Mouse (Mus musculus): ENCODE measurements around the gene Gm49403. TPM values are rescaled to one million over a fixed set of nuclear protein-coding genes. Genes with fewer than 3 reads are reported as not detected.
A peak's percentile ranks its signal among the peaks of the same experiment; 100 is the strongest.

Gene Gm49403
- polyA plus RNA-seq, 1 experiment from 2014 or later, result not detected

DNA sequence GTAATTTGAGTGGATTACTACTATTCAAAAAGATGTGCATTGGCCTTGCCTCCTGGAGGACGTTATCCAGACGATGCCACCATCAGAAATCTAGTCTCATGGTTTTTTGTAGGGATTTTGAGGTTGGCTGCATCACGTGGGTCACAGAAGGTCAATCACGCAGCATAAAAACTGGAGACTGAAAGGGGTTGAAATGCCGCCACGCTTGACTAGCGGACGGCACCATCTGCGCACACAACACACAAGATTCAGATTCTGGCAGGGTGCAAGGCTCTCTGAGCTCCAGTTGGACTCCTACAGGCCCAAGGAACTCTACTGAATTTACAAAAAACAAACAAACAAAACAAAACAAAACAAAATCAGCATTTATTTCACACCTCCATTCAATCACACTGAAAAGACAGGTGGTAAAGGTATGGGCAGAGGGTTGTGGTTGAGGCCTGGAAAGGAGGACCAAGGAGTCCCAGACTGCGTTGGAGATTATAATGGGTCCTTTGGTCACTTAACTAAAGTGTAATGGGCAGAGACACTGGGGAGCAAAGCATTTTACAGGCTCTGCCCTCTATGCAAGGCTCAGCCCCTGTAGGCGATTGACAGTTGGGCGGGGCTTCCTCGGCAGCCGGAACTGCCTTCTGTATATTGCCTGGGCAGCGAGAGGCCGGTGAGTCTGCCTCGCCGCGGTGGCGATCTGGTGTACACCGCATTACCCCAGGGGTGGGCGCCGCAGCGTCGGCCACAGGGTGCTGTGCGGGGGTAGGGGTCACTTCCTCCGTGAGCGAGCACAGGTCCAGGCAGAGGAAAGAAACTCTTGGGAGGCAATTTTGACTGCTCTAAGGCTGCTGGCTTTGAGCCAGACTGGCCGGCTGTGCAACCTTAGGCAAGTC lies 43.6 kb upstream of the Gm49403 start:
- H3K9me3 ChIP-seq (ENCODE audit: low read length), result no peaks in the 10 kb centered on the region
- H3K36me3 ChIP-seq (replicated peaks; ENCODE audit: insufficient read depth, low read length), result peaks cover 7% of the 10 kb centered on the region; the same call in 1 of the 2 replicates
- peak; percentile 85 for DNase-seq
- H3K4me2 ChIP-seq (ENCODE audit: low read depth, low read length), result peak overlapping the region; percentile 93
- H3K4me3 ChIP-seq (ENCODE audit: low read depth, low read length), result peak overlapping the region; percentile 69
- TF ChIP-seq EP300 (IDR thresholded peaks at IDR 0.05; ENCODE audit: low read depth) (no peak), CTCF (IDR thresholded peaks at IDR 0.05; ENCODE audit: low read depth) (0 out of 2 replicates have a peak, but pooled peaks have one; percentile 3)
- peak overlapping the region; percentile 71 for H3K27ac ChIP-seq (ENCODE audit: low read depth)
- ATAC-seq, result peak; percentile 68
- peaks cover 32% of the 10 kb centered on the region for H3K4me1 ChIP-seq (ENCODE audit: insufficient read depth)
- H3K9ac ChIP-seq (replicated peaks), result peak overlapping the region; percentile 82
- 27% methylated on average over 29 of the region's 29 CpGs for WGBS (ENCODE audit: insufficient replicate concordance)
- no peaks in the 10 kb centered on the region for H3K27me3 ChIP-seq (ENCODE audit: insufficient read depth, low read length)

DNA sequence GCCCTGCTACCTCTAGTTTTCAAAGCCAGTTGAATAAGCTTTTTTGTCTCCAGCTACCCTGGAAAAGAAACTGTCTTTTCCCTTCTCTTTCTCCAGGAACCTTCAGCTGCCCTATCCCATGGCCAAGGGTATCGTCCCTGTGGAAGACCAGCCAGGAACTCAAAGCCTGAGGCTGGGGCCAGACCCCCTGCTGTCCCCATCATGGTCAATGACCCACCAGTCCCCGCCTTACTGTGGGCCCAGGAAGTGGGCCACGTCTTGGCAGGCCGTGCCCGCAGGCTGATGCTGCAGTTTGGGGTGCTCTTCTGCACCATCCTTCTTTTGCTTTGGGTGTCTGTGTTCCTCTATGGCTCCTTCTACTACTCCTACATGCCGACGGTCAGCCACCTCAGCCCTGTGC lies 42.7 kb upstream of the Gm49403 start:
- H3K4me1 ChIP-seq (ENCODE audit: insufficient read depth), result peaks cover 32% of the 10 kb centered on the region
- DNase-seq, result no peak
- H3K9me3 ChIP-seq (ENCODE audit: low read length), result no peaks in the 10 kb centered on the region
- H3K36me3 ChIP-seq (replicated peaks; ENCODE audit: insufficient read depth, low read length), result peaks cover 5% of the 10 kb centered on the region
- peak overlapping the region; percentile 69 for H3K4me3 ChIP-seq (ENCODE audit: low read depth, low read length)
- ATAC-seq, result no peak
- peak overlapping the region; percentile 82 for H3K9ac ChIP-seq (replicated peaks)
- peak overlapping the region; percentile 71; the same call in 1 of the 2 replicates for H3K27ac ChIP-seq (ENCODE audit: low read depth)
- H3K27me3 ChIP-seq (ENCODE audit: insufficient read depth, low read length), result no peaks in the 10 kb centered on the region
- no peak for TF ChIP-seq CTCF (IDR thresholded peaks at IDR 0.05; ENCODE audit: low read depth)
- WGBS (ENCODE audit: insufficient replicate concordance), result 83% methylated on average over 7 of the region's 7 CpGs
- H3K4me2 ChIP-seq (ENCODE audit: low read depth, low read length), result peak overlapping the region; percentile 93

DNA sequence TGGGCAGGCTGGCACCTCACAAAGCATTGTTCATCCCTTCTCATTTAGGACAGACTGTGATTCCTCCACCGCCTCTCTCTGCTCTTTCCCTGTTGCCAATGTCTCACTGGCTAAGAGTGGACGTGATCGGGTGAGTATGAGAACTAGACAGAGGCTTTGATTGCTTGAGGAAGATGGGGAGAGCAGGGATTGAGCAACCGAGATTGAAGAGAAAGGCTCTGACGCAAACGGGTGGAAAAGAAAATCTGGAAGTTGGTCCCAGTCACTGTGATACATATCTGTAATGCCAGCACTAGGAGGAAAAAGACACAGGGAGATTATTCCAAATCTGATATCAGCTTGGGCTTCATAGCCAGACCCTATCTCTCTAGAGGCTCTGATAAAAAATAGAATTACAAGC lies 40.8 kb upstream of the Gm49403 start:
- ATAC-seq (no peak), DNase-seq (no peak)
- no peak overlapping the region for H3K27ac ChIP-seq (ENCODE audit: low read depth)
- no peak overlapping the region for H3K9ac ChIP-seq (replicated peaks)
- H3K9me3 ChIP-seq (ENCODE audit: low read length), result no peaks in the 10 kb centered on the region
- TF ChIP-seq CTCF (IDR thresholded peaks at IDR 0.05; ENCODE audit: low read depth) (no peak), EP300 (IDR thresholded peaks at IDR 0.05; ENCODE audit: low read depth) (no peak)
- no peaks in the 10 kb centered on the region for H3K27me3 ChIP-seq (ENCODE audit: insufficient read depth, low read length)
- no peak overlapping the region for H3K4me3 ChIP-seq (ENCODE audit: low read depth, low read length)
- H3K36me3 ChIP-seq (replicated peaks; ENCODE audit: insufficient read depth, low read length), result peaks cover 24% of the 10 kb centered on the region
- WGBS (ENCODE audit: insufficient replicate concordance), result 74% methylated on average over 6 of the region's 6 CpGs
- H3K4me2 ChIP-seq (ENCODE audit: low read depth, low read length), result no peak overlapping the region
- H3K4me1 ChIP-seq (ENCODE audit: insufficient read depth), result peaks cover 28% of the 10 kb centered on the region

DNA sequence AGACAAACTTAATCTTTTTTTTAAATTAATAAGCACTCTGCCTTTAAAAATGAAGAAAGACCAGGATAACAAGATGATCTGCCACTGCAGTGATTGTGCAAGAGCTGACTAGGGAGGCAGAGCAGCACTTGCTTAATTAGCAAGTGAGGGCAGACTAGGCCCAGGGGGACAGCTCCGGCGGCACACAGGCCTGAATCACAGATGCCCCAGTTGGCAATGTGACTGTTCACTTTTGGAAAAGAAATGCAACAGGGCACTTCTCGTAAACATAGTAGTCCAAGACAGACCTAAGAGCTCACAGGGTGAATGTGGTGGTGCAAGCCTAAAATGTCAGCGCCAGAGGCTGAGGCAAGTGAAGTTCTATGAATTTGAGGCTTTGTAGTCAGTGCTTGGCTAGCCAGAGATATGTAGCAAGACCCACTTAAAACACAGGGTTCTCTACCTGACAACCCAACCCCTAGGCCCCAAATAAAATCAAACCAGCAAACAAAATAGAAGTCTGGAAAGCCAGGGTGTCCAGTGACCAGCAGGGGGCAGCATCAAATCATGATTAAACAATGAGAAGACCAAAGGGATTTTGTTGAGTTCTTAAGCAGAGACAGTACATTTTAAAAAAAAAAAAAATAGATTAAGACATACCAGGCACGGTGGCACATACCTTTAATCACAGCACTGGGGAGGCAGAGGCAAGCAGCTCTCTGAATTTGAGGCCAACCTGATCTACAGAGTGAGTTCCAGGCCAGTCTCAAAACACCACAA lies 39.2 kb upstream of the Gm49403 start:
- Histone ChIP-seq H3K9me3 (ENCODE audit: low read length) (no peaks in the 10 kb centered on the region), H3K27ac (ENCODE audit: low read depth) (no peak overlapping the region), H3K9ac (replicated peaks) (no peak overlapping the region), H3K4me3 (ENCODE audit: low read depth, low read length) (no peak overlapping the region), H3K36me3 (replicated peaks; ENCODE audit: insufficient read depth, low read length) (peaks cover 24% of the 10 kb centered on the region), H3K4me1 (ENCODE audit: insufficient read depth) (peaks cover 15% of the 10 kb centered on the region), H3K27me3 (ENCODE audit: insufficient read depth, low read length) (no peaks in the 10 kb centered on the region), H3K4me2 (ENCODE audit: low read depth, low read length) (no peak overlapping the region)
- DNase-seq (peak; percentile 83), ATAC-seq (peak; percentile 22)
- peak; percentile 82 for TF ChIP-seq CTCF (IDR thresholded peaks at IDR 0.05; ENCODE audit: low read depth)
- no peak for TF ChIP-seq EP300 (IDR thresholded peaks at IDR 0.05; ENCODE audit: low read depth)
- WGBS (ENCODE audit: insufficient replicate concordance), result 55% methylated on average over 5 of the region's 5 CpGs

DNA sequence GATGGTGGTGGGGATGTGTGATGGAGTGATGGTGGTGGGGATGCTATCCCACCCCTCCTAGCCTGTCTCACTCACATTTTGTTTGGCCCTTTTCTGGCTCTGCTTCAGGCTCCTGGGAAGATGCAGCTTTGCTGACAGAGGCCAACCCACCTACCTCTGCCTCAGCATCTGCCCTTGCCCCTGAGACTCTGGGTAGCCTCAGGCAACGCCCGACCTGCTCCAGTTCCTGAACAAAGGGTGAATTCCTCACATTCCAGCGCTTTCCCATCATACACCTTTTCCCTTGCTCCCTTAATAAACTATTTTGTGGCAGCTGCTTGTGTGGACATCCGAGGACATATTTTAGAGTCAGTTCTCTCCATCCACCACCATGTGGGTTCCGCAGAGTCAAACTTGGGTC lies 35.4 kb upstream of the Gm49403 start:
- Histone ChIP-seq H3K27ac (ENCODE audit: low read depth) (no peak overlapping the region), H3K27me3 (ENCODE audit: insufficient read depth, low read length) (no peaks in the 10 kb centered on the region), H3K9me3 (ENCODE audit: low read length) (no peaks in the 10 kb centered on the region), H3K4me3 (ENCODE audit: low read depth, low read length) (no peak overlapping the region), H3K4me2 (ENCODE audit: low read depth, low read length) (no peak overlapping the region), H3K9ac (replicated peaks) (no peak overlapping the region), H3K36me3 (replicated peaks; ENCODE audit: insufficient read depth, low read length) (peaks cover 20% of the 10 kb centered on the region), H3K4me1 (ENCODE audit: insufficient read depth) (no peaks in the 10 kb centered on the region)
- 81% methylated on average over 5 of the region's 5 CpGs for WGBS (ENCODE audit: insufficient replicate concordance)
- no peak for TF ChIP-seq EP300 (IDR thresholded peaks at IDR 0.05; ENCODE audit: low read depth)
- no peak for TF ChIP-seq CTCF (IDR thresholded peaks at IDR 0.05; ENCODE audit: low read depth)
- ATAC-seq (no peak), DNase-seq (no peak)

DNA sequence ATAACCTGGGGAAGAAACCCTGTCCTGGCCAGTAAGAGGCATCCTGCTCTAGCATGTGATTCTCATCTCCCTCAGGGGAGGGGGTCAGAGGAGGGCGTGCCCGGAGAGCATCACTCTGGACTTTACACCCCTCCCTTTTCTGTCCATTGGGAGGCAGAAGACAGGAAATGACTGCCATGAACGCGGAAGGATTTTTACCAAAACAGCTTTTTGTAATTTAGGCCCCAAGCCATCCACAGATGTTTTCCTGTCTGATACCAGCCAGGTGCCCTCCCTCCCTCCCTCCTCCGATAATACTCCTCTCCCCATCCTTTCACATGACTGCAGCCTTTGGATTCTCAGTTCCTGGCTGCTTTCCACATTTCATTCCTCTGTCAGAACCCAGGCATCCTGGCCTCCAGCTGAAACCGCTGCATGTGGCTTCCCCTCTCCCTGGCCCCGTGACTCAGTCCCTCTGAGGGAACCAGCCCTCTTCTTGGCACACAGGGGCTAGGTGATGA lies 33.3 kb upstream of the Gm49403 start, which contains the start of gene Lrrn4cl:
Gene Lrrn4cl, plus strand, starts transcription at position 367 of the 500 bp plus-strand sequence.
- no peak for DNase-seq
- WGBS (ENCODE audit: insufficient replicate concordance), result 40% methylated on average over 7 of the region's 7 CpGs
- Histone ChIP-seq H3K36me3 (replicated peaks; ENCODE audit: insufficient read depth, low read length) (peaks cover 20% of the 10 kb centered on the region), H3K4me1 (ENCODE audit: insufficient read depth) (no peaks in the 10 kb centered on the region), H3K27ac (ENCODE audit: low read depth) (no peak within 1 kb of the TSS), H3K9ac (replicated peaks) (no peak within 1 kb of the TSS), H3K4me3 (ENCODE audit: low read depth, low read length) (no peak within 1 kb of the TSS), H3K4me2 (ENCODE audit: low read depth, low read length) (no peak within 1 kb of the TSS), H3K9me3 (ENCODE audit: low read length) (no peaks in the 10 kb centered on the region), H3K27me3 (ENCODE audit: insufficient read depth, low read length) (no peaks in the 10 kb centered on the region)
- TF ChIP-seq CTCF (IDR thresholded peaks at IDR 0.05; ENCODE audit: low read depth) (no peak), EP300 (IDR thresholded peaks at IDR 0.05; ENCODE audit: low read depth) (no peak)
- ATAC-seq, result peak; percentile 35; the same call in 1 of the 2 replicates
